Mouse (Mus musculus) left cerebral cortex, adult 6 months (tissue): ENCODE results near the gene Atp1a4. TPM values are rescaled to one million over a fixed set of nuclear protein-coding genes. Genes with fewer than 3 reads are reported as not detected.

Experiments used
- long read RNA-seq, 2 experiments: library from polyadenylated mRNA; unstranded; transcript quantifications; one replicate each; pipeline ENCODE4 v2.0.0; 2019 to 2020
- polyA plus RNA-seq: library from polyadenylated mRNA; unstranded; fragments of <200 nt; fragmentation: Nextera tagmentation; gene quantifications from 2 replicates; pipeline ENCODE4 v1.2.3, GENCODE M21; 2021

The Atp1a4 gene
- polyA plus RNA-seq: not detected in 2 replicates
- long read RNA-seq, experiment 1: 0 reads
- long read RNA-seq, experiment 2: 0 reads

DNA sequence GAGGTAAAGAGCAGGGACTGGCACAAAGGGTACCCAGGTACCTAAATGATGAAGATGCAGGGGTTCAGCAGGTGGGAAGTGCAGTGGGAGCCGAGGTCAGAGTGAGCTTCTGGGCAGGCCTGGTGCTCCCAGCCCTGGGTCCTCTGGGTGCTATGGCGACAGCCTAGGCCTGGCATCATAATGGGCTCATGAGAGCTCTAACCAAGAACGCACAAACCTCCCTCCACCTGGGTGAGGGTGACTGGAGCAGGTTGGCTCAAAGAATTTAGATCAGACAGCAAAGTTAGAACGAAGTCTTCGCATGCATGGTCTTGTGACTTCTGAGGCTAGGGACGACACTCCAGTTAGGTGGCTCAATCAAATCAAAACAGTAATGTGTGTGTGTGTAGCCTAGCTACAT is at the start of gene Atp1a4:
Atp1a4 (minus strand) TSS at position 101 of the 400 bp plus-strand sequence.

DNA sequence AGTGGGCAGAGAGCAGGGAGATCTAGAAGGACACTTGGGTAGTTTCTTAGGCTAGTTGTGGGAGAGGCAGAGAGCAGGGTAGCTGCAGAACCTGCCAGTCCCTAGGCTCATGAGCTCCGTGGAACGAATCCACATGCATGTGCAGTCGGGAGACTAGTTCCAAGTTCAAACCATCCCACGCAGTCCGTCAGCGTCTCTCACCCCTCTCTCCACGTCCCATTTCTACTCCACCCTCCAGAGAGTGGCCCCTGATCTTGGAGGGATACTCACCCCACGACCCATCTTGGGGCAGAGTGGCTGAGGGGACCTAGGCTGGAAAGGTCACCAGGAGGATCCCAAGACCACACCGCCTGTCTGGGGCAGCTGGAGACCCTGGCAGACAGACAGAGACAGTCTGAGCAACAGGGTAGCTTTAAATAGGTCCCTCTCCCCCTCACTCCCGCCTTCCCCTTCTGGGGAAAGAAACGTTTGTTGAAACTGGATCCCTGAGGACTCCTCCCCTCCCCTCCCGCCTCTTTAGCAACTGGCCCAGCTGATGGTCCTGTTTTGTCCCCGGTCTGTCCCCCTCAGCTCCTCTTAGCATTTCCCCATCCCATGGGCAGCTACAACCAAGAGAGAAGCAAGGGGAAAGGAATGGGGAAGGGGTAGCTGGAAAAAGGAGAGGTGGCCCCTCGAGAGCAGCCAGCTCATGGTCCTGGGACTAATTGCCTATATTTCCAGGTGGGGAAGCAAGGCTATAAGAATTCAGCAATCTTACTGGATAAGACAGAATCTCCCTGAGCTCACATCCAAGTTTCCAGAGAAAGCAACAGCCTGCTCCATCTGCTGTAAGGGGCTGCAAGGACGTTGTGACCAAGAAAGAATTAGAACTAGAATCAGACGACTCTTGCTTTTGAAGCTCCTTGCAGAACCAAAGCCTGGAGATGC is 39.7 kb upstream of the Atp1a4 start, which contains the start of gene Atp1a2:
Atp1a2 (minus strand) TSS at position 454 of the 927 bp plus-strand sequence.

DNA sequence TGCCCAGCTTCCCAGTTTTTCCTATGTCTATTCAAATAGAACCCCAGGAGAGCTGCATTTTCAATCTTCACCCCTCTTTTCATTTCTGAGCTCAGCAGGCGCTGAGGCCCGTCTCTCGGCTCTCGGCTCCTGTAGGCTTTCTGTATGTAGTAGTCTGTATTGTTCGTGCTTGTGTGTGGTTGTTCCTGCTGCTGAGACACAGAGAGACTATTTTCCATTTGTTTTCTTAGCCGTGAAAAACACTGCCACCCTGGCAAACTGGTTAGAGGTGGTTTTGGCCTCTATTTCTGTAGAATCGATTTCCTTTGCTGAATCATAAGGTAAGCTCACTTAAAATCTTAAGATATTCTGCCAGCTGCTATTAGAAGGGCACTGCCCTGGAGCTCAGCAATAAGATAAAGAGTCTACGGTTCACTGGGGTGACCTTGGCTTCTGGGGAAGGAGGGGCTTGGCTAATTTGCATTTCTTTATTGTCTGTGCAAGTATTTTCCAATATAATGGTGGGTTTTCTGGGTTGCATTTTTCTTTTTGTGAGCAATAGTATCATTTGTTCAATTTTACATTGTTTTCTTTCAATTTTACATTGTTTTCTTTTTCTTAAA is 3.4 kb upstream of the Atp1a4 start, which contains the start of gene Igsf8:
Igsf8 (plus strand) TSS at position 165 of the 602 bp plus-strand sequence.

DNA sequence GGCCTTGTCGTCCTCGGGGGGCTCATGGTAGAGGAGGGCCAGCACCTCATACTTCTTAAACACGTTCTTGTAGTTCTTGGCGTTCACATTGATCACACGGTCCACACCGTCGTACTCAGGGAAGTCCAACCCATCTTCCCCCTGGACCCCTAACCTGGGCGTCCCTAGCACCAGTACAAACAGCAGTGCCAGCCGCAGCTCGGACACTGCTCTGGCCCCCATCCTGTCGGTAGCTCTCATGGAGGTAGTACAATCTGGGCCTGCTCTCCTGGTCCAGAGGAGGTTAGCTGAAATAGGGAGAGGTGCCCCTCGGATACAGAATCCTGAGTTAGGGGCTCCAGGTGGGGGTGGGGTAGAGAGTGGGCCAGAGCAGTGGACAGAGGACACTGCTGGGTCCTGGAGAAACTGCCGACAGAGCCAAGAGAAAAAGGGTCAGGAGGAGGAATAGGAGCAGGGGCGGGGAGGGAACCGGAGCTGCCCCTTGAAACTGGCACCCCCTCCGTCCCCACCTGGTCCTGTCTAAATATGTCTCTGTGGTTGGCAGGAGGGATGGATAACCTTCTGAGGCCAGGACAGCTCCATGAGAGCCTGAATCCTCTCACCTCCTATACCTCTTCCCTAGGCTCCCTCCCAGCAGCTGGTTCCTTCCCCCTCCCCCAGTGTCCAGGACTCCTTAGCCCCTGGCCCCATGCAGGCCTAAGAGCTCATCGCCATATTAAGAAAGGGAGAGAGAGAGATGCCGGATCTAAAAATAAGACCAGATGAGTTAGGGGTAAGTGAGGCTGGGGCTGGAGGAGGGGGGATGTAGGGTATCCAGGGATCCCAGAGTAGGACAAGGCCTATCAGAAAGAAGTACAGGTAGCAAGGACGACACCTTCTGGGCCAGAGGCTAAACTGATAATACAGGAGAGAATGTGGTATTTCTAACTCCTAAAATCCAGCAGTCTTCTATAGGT is 38.5 kb downstream of the Atp1a4 start, which contains the start of gene Casq1:
Casq1 (minus strand) TSS at position 418 of the 956 bp plus-strand sequence.

DNA sequence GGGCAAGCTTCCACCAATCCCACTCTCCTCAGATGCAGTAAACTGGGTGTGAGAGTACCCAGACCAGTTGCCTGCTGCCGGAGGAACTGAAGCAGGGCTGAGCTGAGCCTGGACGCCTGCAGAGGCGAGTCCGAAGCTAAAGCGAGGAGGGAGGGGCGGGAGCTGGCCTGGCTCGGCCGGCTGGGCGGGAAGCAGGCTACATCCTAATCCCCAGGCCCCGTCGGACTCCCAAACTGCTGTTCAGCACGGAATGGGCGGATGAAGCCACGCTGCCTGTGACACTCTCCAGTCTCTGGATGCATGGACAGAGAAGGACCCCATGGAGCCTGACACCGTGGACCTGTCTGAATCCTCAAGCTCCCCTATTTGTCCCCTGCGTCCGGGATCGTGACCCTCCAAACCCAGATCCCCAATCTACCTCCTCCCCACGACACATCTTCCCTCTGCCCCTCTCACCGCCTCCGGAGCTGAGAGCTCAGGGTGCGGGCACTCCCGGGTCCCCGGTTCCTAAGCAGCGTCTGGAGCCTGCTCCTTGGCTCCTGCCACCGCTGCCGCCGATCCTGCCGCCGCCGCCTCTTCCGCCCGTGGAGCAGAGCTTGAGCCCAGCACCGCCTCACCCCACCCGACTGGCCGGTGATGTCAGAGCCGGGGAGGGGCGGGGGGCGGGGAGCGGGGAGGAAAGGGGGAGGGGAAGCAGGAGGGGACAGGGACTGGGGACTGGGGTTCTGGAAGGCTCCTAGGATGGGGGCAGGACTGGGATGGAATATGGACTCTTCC is 51.9 kb downstream of the Atp1a4 start, which contains the start of gene Pea15a:
Pea15a (minus strand) TSS at position 664 of the 777 bp plus-strand sequence.

Other genes with a start within 250 kb of the Atp1a4 start
- gene Vangl2, start 230.0 kb downstream of the Atp1a4 start, polyA plus RNA-seq: 7.4 and 9.8 TPM in 2 replicates
- gene Nhlh1, start 200.8 kb downstream of the Atp1a4 start, polyA plus RNA-seq: 0.28 and 0.29 TPM in 2 replicates
- gene Copa, start 175.9 kb downstream of the Atp1a4 start, polyA plus RNA-seq: 79.3 and 98.3 TPM in 2 replicates
- gene Ncstn, start 175.6 kb downstream of the Atp1a4 start, polyA plus RNA-seq: 34.1 and 40.6 TPM in 2 replicates
- gene Pex19, start 131.7 kb downstream of the Atp1a4 start, polyA plus RNA-seq: 92.8 and 102 TPM in 2 replicates
- gene Dcaf8, start 110.3 kb downstream of the Atp1a4 start, polyA plus RNA-seq: 53.6 and 58.6 TPM in 2 replicates
- 326 and 604 TPM in 2 replicates for gene Pea15a, start 51.6 kb downstream of the Atp1a4 start, polyA plus RNA-seq
- 0.92 and 1.2 TPM in 2 replicates for gene Casq1, start 38.5 kb downstream of the Atp1a4 start, polyA plus RNA-seq
- 86.2 and 162 TPM in 2 replicates for gene Igsf8, start 3.2 kb upstream of the Atp1a4 start, polyA plus RNA-seq
- gene Atp1a2, start 39.6 kb upstream of the Atp1a4 start, polyA plus RNA-seq: 163 and 316 TPM in 2 replicates
- gene Kcnj9, start 70.9 kb upstream of the Atp1a4 start, polyA plus RNA-seq: 26.4 and 33.0 TPM in 2 replicates
- 19.5 and 24.3 TPM in 2 replicates for gene Kcnj10, start 82.8 kb upstream of the Atp1a4 start, polyA plus RNA-seq
- gene Pigm, start 118.1 kb upstream of the Atp1a4 start, polyA plus RNA-seq: 2.0 and 2.2 TPM in 2 replicates
- gene Slamf9, start 216.9 kb upstream of the Atp1a4 start, polyA plus RNA-seq: 1.7 and 2.5 TPM in 2 replicates
- gene Igsf9, start 223.4 kb upstream of the Atp1a4 start, polyA plus RNA-seq: 1.2 and 2.2 TPM in 2 replicates
- 7.8 and 11.2 TPM in 2 replicates for gene Tagln2, start 241.6 kb upstream of the Atp1a4 start, polyA plus RNA-seq